Mouse (Mus musculus): ENCODE data around the gene Mpp3. TPM values are rescaled to one million over a fixed set of nuclear protein-coding genes. Genes with fewer than 3 reads are reported as not detected.
A peak's percentile ranks its signal among the peaks of the same experiment; 100 is the strongest.
"Not testable (repeated sequence)": the region's sequence is repeated elsewhere in the genome, so short reads cannot be mapped to it uniquely, and the experiment has no call there.

Mpp3 gene
- polyA plus RNA-seq, 1 experiment from 2014 or later: 18.4 TPM

GRCm38 (mm10) chr11:101999466-101999865 is 28.8 kb downstream of the Mpp3 start:
- Histone ChIP-seq H3K36me3 (peaks cover 47% of the 10 kb centered on the region), H3K27ac (no peak overlapping the region), H3K27me3 (ENCODE audit: low read depth, poor library complexity, severe bottlenecking) (no peaks in the 10 kb centered on the region), H3K4me1 (peaks cover 2% of the 10 kb centered on the region; the same call in 1 of the 2 replicates), H3K9me3 (replicated peaks) (no peaks in the 10 kb centered on the region), H3K4me3 (no peak overlapping the region)
- 72% methylated on average over 4 of the region's 4 CpGs for WGBS
- no peak for DNase-seq (ENCODE audit: low spot score)

DNA sequence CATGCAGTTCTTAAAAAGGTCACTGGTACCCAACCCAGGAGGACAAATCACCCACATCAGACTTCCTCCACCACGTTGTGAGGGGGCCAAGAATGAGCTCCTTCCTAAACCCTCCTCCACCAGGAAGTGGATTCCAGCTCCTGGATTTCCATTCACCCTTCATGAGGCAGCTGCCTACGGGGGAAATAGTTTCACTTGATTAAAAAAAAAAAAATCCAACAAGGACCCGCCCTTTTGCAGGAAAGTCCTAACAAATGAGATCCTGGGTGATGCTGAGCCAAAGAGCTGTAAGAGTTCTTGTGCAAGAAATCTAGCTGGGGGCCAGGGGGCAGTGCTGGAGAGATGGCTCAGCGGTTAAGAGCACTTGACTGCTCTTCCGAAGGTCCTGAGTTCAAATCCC is 30.0 kb downstream of the Mpp3 start:
- Histone ChIP-seq H3K4me1 (peaks cover 2% of the 10 kb centered on the region; the same call in 1 of the 2 replicates), H3K4me3 (no peak overlapping the region), H3K9me3 (replicated peaks) (no peaks in the 10 kb centered on the region), H3K36me3 (peaks cover 35% of the 10 kb centered on the region), H3K27me3 (ENCODE audit: low read depth, poor library complexity, severe bottlenecking) (no peaks in the 10 kb centered on the region), H3K27ac (no peak overlapping the region)
- 66% methylated on average over 5 of the region's 5 CpGs for WGBS
- DNase-seq (ENCODE audit: low spot score): no peak

DNA sequence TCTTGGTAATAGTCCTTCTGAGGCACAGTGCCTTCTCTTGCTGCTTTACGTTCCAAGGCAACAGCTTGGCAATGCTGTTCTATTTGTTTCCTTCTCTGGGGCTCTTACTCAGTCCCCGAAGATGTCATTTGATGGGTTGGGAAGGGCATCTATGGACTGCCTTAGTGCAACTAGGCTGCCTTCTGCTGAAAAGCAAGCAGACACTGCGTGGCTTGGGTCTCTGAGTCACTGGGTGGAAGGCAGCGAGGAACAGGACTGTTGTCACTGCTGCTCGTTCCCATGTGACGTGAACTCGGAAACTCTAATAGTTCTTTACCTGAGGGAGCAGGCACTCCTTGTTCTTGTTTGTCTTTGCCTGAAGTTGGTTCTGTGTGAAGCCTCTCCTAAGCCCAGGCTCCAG is 32.3 kb downstream of the Mpp3 start:
- no peak overlapping the region for H3K27ac ChIP-seq
- H3K9me3 ChIP-seq (replicated peaks): no peaks in the 10 kb centered on the region
- H3K4me3 ChIP-seq: no peak overlapping the region
- WGBS: 92% methylated on average over 7 of the region's 7 CpGs
- no peak for DNase-seq (ENCODE audit: low spot score)
- peaks cover 25% of the 10 kb centered on the region for H3K36me3 ChIP-seq
- peaks cover 2% of the 10 kb centered on the region; the same call in 1 of the 2 replicates for H3K4me1 ChIP-seq
- no peaks in the 10 kb centered on the region for H3K27me3 ChIP-seq (ENCODE audit: low read depth, poor library complexity, severe bottlenecking)

DNA sequence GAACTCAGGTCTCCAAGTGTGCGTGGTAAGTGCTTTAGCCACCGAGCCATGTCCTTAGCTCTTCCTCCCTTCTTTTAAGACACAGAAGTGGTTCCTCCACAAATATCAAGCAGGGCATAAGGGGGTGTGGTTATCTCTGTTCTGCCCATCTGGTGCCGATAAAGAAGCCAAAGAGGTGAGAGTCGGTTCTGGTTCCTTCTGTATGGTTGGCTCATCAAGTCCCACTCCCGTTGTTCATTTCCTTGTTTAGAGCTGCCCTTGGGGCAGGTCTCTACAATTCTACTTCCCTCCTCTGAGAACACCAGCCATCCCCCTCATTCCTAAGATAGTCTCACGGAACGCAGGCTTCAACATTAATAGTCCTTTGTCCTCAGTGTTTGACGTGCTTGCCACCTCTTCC is 34.2 kb downstream of the Mpp3 start:
- Histone ChIP-seq H3K4me1 (peaks cover 2% of the 10 kb centered on the region; the same call in 1 of the 2 replicates), H3K9me3 (replicated peaks) (no peaks in the 10 kb centered on the region), H3K27ac (no peak overlapping the region), H3K36me3 (peaks cover 11% of the 10 kb centered on the region), H3K27me3 (ENCODE audit: low read depth, poor library complexity, severe bottlenecking) (no peaks in the 10 kb centered on the region), H3K4me3 (no peak overlapping the region)
- DNase-seq (ENCODE audit: low spot score): no peak
- WGBS: 80% methylated on average over 8 of the region's 8 CpGs

DNA sequence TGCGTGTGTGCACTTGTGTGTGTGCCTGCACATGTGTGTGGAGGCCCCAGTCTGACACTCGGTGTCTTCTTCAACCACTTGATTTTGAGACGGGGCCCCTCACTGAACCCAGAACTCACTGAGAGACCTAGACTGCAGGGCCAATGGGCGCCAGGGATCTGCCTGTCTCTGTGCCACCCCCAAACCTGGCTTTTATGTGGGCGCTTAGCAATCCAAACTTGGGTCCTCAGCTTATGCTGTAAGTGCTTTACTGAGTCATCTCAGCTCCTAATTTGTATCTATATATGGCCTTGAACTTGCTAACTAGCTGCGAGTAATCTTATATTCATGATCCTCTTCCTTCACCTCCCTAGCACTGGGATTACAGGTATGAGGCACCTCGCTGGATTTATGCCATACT is 35.9 kb downstream of the Mpp3 start:
- H3K9me3 ChIP-seq (replicated peaks): no peaks in the 10 kb centered on the region
- peaks cover 15% of the 10 kb centered on the region; the same call in 1 of the 2 replicates for H3K27me3 ChIP-seq (ENCODE audit: low read depth, poor library complexity, severe bottlenecking)
- peaks cover 6% of the 10 kb centered on the region; the same call in 1 of the 2 replicates for H3K36me3 ChIP-seq
- WGBS: 86% methylated on average over 7 of the region's 7 CpGs
- H3K27ac ChIP-seq: no peak overlapping the region
- no peak for DNase-seq (ENCODE audit: low spot score)
- peaks cover 2% of the 10 kb centered on the region; the same call in 1 of the 2 replicates for H3K4me1 ChIP-seq
- H3K4me3 ChIP-seq: no peak overlapping the region

DNA sequence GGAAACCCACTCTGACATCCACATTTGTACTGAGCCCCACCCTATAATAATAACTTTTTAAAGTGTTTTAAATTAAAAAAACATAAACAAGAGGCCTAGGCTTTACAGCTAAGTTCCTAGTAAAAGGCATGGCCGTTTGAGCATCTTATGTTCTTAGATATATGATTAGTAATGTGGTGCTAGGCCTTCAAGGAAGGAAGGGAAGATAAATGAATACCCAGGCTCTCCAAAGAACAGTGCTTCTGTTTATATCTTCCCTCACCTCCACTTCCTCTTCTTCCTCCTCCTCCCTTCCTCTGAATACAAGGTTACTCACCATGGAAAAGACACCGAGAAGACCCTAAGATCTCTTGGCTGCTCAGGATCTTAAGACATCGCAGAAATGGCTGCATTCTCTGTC is 36.4 kb downstream of the Mpp3 start:
- Histone ChIP-seq H3K36me3 (0 out of 2 replicates have a peak, but pooled peaks cover 2% of the 10 kb centered on the region), H3K27me3 (ENCODE audit: low read depth, poor library complexity, severe bottlenecking) (peaks cover 21% of the 10 kb centered on the region)
- 93% methylated on average over 3 of the region's 3 CpGs for WGBS

DNA sequence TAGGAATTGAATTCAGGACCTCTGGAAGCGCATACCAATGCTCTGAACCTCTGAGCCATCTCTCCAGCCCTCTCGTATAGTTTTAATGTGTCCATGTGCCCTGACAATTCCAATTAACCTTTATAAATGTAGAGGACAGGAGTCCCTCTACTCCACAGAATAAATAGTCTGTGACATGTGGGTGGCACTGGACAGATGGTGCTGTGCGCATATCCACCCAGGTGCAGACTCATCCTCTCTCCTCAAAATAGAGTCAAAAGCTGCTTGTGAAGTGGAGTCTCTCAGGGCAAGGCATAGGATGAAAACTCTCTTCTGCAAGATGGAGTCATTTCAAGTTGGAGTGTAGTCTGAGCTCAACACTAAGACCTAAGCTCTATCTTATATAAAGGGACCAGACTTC is 38.0 kb downstream of the Mpp3 start:
- WGBS: 88% methylated on average over 3 of the region's 3 CpGs
- Histone ChIP-seq H3K27me3 (ENCODE audit: low read depth, poor library complexity, severe bottlenecking) (peaks cover 30% of the 10 kb centered on the region), H3K4me1 (peaks cover 8% of the 10 kb centered on the region; the same call in 1 of the 2 replicates), H3K4me3 (no peak overlapping the region), H3K36me3 (no peaks in the 10 kb centered on the region), H3K9me3 (replicated peaks) (no peaks in the 10 kb centered on the region), H3K27ac (no peak overlapping the region)
- DNase-seq (ENCODE audit: low spot score): no peak

More for the DNA sequence above, 36.4 kb downstream of the Mpp3 start:
- no peak for DNase-seq (ENCODE audit: low spot score)
- no peak overlapping the region for H3K4me3 ChIP-seq
- H3K4me1 ChIP-seq: peaks cover 2% of the 10 kb centered on the region; the same call in 1 of the 2 replicates
- no peak overlapping the region for H3K27ac ChIP-seq
- no peaks in the 10 kb centered on the region for H3K9me3 ChIP-seq (replicated peaks)

- Histone ChIP-seq H3K27ac (no peak within 1 kb of the TSS), H3K4me3 (no peak within 1 kb of the TSS), H3K36me3 (no peaks in the 10 kb centered on the region), H3K4me1 (peaks cover 31% of the 10 kb centered on the region), H3K9me3 (replicated peaks) (no peaks in the 10 kb centered on the region), H3K27me3 (ENCODE audit: low read depth, poor library complexity, severe bottlenecking) (peaks cover 40% of the 10 kb centered on the region)
- WGBS: 90% methylated on average over 3 of the region's 3 CpGs
- no peak for DNase-seq (ENCODE audit: low spot score)
Measured at GRCm38 (mm10) chr11:101986913-101987312, 41.3 kb downstream of the Mpp3 start, which contains the start of gene Dusp3. Dusp3 (minus strand) TSS chr11:101987013.

- H3K27me3 ChIP-seq (ENCODE audit: low read depth, poor library complexity, severe bottlenecking): peaks cover 40% of the 10 kb centered on the region
- DNase-seq (ENCODE audit: low spot score): peak; percentile 87
- no peaks in the 10 kb centered on the region for H3K9me3 ChIP-seq (replicated peaks)
- no peak overlapping the region for H3K4me3 ChIP-seq
- peaks cover 31% of the 10 kb centered on the region for H3K4me1 ChIP-seq
- no peaks in the 10 kb centered on the region for H3K36me3 ChIP-seq
- H3K27ac ChIP-seq: no peak overlapping the region
- WGBS: 11% methylated on average over 10 of the region's 10 CpGs
Measured at GRCm38 (mm10) chr11:101985990-101986389, 42.3 kb downstream of the Mpp3 start.

- not testable (repeated sequence) for H3K4me3 ChIP-seq; H3K27ac ChIP-seq; DNase-seq (ENCODE audit: low spot score); H3K36me3 ChIP-seq; H3K9me3 ChIP-seq (replicated peaks)
- Histone ChIP-seq H3K4me1 (peaks cover 31% of the 10 kb centered on the region), H3K27me3 (ENCODE audit: low read depth, poor library complexity, severe bottlenecking) (peaks cover 40% of the 10 kb centered on the region)
- WGBS: 69% methylated on average over 6 of the region's 6 CpGs
Measured at GRCm38 (mm10) chr11:101985450-101985849, 42.8 kb downstream of the Mpp3 start.

GRCm38 (mm10) chr11:101984054-101985025 is 43.9 kb downstream of the Mpp3 start, which contains the start of gene Cfap97d1:
Cfap97d1 (plus strand) TSS chr11:101984279.
- Histone ChIP-seq H3K4me1 (peaks cover 31% of the 10 kb centered on the region), H3K9me3 (replicated peaks) (no peaks in the 10 kb centered on the region), H3K27me3 (ENCODE audit: low read depth, poor library complexity, severe bottlenecking) (peaks cover 40% of the 10 kb centered on the region), H3K36me3 (no peaks in the 10 kb centered on the region), H3K27ac (peak within 1 kb of the TSS; percentile 82), H3K4me3 (peak within 1 kb of the TSS; percentile 75)
- 2% methylated on average over 71 of the region's 71 CpGs for WGBS
- peak; percentile 90 for DNase-seq (ENCODE audit: low spot score)

DNA sequence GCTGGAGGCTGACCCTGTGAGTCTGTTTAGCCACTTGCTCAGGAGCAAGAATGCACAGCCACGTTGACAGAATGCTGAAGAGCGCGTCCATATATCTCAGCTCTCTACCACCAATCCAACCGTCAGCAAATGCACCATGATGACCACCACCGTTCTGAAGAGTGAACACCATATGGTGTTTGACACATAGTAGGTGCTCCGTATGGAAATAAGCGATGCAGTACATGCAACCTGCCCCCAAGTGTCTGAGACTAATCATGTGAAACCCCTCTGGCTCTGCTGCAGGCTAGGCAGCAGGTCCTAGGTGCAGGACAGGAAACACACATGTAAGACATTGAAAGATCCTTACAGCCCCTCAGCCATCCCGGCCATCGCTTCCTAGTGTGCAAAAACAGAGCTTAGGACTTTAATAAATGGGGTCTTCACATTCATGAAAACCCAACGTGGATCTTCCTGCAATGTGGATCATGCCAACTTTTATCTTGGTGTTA is 44.8 kb downstream of the Mpp3 start:
- Histone ChIP-seq H3K36me3 (no peaks in the 10 kb centered on the region), H3K9me3 (replicated peaks) (no peaks in the 10 kb centered on the region), H3K27me3 (ENCODE audit: low read depth, poor library complexity, severe bottlenecking) (peaks cover 35% of the 10 kb centered on the region), H3K4me1 (peaks cover 31% of the 10 kb centered on the region), H3K27ac (peak overlapping the region; percentile 57; the same call in 1 of the 2 replicates), H3K4me3 (peak overlapping the region; percentile 75)
- 80% methylated on average over 10 of the region's 10 CpGs for WGBS
- DNase-seq (ENCODE audit: low spot score): no peak

- peak overlapping the region; percentile 57; the same call in 1 of the 2 replicates for H3K27ac ChIP-seq
- DNase-seq (ENCODE audit: low spot score): no peak
- WGBS: 53% methylated on average over 6 of the region's 6 CpGs
Measured at GRCm38 (mm10) chr11:101982981-101983411, 45.3 kb downstream of the Mpp3 start.

More at GRCm38 (mm10) chr11:101982981-101983411, 45.3 kb downstream of the Mpp3 start:
- Histone ChIP-seq H3K4me3 (peak overlapping the region; percentile 75), H3K9me3 (replicated peaks) (no peaks in the 10 kb centered on the region), H3K36me3 (no peaks in the 10 kb centered on the region), H3K27me3 (ENCODE audit: low read depth, poor library complexity, severe bottlenecking) (peaks cover 30% of the 10 kb centered on the region), H3K4me1 (peaks cover 32% of the 10 kb centered on the region)
